Mouse (Mus musculus): ENCODE measurements around the gene Minpp1.

Gene Minpp1

GRCm38 (mm10) chr19:32529252-32529942, 43.8 kb downstream of the Minpp1 start:
- DNase-seq, result no peak

- no peak for DNase-seq
Observed at GRCm38 (mm10) chr19:32530296-32530695, 44.7 kb downstream of the Minpp1 start.

- no peak for DNase-seq
Observed at GRCm38 (mm10) chr19:32532331-32532730, 46.8 kb downstream of the Minpp1 start.

- no peak for DNase-seq
Observed at GRCm38 (mm10) chr19:32532737-32533505, 47.4 kb downstream of the Minpp1 start.

- no peak for DNase-seq
Observed at GRCm38 (mm10) chr19:32534887-32535286, 49.3 kb downstream of the Minpp1 start.

GRCm38 (mm10) chr19:32542784-32543490, 57.4 kb downstream of the Minpp1 start:
- DNase-seq, result no peak

- DNase-seq, result no peak
Observed at GRCm38 (mm10) chr19:32547396-32547795, 61.8 kb downstream of the Minpp1 start.

GRCm38 (mm10) chr19:32548202-32548601, 62.6 kb downstream of the Minpp1 start:
- DNase-seq, result no peak

GRCm38 (mm10) chr19:32550446-32550845, 64.9 kb downstream of the Minpp1 start:
- no peak for DNase-seq

- no peak for DNase-seq
Observed at GRCm38 (mm10) chr19:32551442-32551841, 65.9 kb downstream of the Minpp1 start.

GRCm38 (mm10) chr19:32552106-32552505, 66.5 kb downstream of the Minpp1 start:
- peak; percentile 14 for DNase-seq

GRCm38 (mm10) chr19:32553310-32553709, 67.7 kb downstream of the Minpp1 start:
- DNase-seq, result no peak

GRCm38 (mm10) chr19:32555257-32555656, 69.7 kb downstream of the Minpp1 start:
- no peak for DNase-seq
